Mouse (Mus musculus): ENCODE data around the gene Fmnl2. TPM values are rescaled to one million over a fixed set of nuclear protein-coding genes. Genes with fewer than 3 reads are reported as not detected.

Fmnl2 gene
- total and polyA plus RNA-seq, 2 experiments from 2014 or later: 9.1 to 41.8 TPM

DNA sequence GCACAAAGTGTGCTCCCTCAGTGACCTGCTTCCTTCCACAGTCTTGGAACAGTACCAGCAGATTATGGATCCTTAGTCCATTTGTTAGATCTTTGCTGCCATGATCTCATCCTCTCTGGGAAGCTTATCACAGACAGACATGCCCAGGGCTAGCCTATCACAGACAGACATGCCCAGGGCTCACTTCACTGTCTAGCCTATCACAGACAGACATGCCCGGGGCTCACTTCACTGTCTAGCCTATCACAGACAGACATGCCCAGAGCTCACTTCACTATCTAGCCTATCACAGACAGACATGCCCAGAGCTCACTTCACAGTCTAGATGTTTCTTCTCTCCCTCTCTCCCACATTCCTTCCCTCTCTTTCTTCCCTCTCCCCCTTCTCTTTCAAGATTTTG, 171.2 kb downstream of the Fmnl2 start:
- H3K4me3 ChIP-seq (ENCODE audit: low read depth, low read length): no peak overlapping the region
- no peaks in the 10 kb centered on the region for H3K9me3 ChIP-seq (ENCODE audit: low read length)
- H3K4me1 ChIP-seq (ENCODE audit: insufficient read depth): peaks cover 9% of the 10 kb centered on the region; the same call in 1 of the 2 replicates
- H3K27me3 ChIP-seq (ENCODE audit: insufficient read depth, low read length): no peaks in the 10 kb centered on the region
- no peak for TF ChIP-seq CTCF (IDR thresholded peaks at IDR 0.05; ENCODE audit: low read depth)
- no peak overlapping the region for H3K27ac ChIP-seq (ENCODE audit: low read depth, low read length)
- no peak overlapping the region for H3K9ac ChIP-seq
- ATAC-seq: no peak
- no peaks in the 10 kb centered on the region for H3K36me3 ChIP-seq (ENCODE audit: insufficient read depth)
- DNase-seq: no peak
- no peak overlapping the region for H3K4me2 ChIP-seq (ENCODE audit: low read depth)
- 92% methylated on average over 1 of the region's 1 CpGs for WGBS

DNA sequence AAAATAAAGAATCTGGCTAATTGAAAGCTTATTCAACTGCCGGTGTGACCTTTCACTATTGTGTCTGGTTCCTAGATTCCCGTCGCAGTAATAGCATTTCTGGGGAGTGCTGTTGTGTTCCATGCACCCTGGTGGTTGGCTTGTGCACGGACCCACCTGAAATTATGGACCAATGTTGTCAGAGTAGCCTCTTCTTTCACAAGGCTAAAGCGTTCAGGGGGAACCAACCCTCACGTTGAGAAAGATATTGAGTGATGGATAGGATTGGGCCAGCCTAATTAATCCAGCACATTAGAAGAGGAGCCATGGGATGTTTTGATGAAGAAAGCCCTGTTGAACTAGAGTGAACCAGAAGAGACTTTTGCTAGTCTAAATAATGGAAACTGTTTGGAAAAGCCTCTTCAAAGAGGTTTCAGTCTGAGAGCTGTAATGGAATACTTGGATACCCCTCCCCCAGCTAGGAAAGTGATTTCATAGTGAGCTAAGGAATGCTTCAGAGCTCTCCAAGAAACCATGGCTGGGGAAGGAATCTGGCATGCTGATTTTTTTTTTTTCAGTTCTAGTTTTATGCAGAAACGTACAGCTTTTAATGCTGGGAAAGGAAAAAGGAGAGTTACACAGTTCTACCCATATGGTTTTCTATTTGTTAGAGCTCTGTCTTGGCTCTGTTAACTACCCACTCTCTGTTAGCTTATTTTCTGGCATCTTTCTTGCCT, 172.2 kb downstream of the Fmnl2 start:
- WGBS: 24% methylated on average over 7 of the region's 7 CpGs
- Histone ChIP-seq H3K9me3 (ENCODE audit: low read length) (no peaks in the 10 kb centered on the region), H3K4me3 (ENCODE audit: low read depth, low read length) (no peak overlapping the region), H3K4me2 (ENCODE audit: low read depth) (no peak overlapping the region), H3K4me1 (ENCODE audit: insufficient read depth) (peaks cover 9% of the 10 kb centered on the region; the same call in 1 of the 2 replicates), H3K9ac (no peak overlapping the region), H3K27me3 (ENCODE audit: insufficient read depth, low read length) (no peaks in the 10 kb centered on the region), H3K27ac (ENCODE audit: low read depth, low read length) (0 out of 2 replicates have a peak overlapping the region, but pooled peaks have one; percentile 5), H3K36me3 (ENCODE audit: insufficient read depth) (no peaks in the 10 kb centered on the region)
- DNase-seq (peak; percentile 58), ATAC-seq (peak; percentile 79)
- TF ChIP-seq CTCF (IDR thresholded peaks at IDR 0.05; ENCODE audit: low read depth): no peak

DNA sequence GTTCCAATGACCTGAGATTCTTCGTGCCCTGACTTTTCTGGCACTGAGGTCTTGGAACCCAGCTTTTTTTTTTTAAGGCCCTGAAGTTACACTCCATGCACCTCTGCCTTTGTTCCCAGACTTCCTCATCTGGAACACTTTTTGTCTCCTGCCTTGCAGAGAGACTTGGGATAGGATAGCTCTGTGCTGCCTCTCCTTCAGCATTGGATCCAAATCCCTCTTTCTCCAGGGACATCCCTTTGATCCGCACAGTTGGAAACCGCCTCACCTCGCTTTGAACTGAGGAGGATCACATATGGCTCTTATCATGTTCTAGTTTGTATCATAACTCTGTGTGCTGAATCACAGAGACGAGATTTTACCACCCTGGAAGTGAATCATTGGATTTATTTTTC, 172.8 kb downstream of the Fmnl2 start:
- DNase-seq (no peak), ATAC-seq (peak; percentile 46)
- 0 out of 2 replicates have a peak overlapping the region, but pooled peaks have one; percentile 5 for H3K27ac ChIP-seq (ENCODE audit: low read depth, low read length)
- H3K4me2 ChIP-seq (ENCODE audit: low read depth): no peak overlapping the region
- no peak for TF ChIP-seq CTCF (IDR thresholded peaks at IDR 0.05; ENCODE audit: low read depth)
- H3K9me3 ChIP-seq (ENCODE audit: low read length): no peaks in the 10 kb centered on the region
- H3K4me1 ChIP-seq (ENCODE audit: insufficient read depth): peaks cover 9% of the 10 kb centered on the region; the same call in 1 of the 2 replicates
- no peaks in the 10 kb centered on the region for H3K27me3 ChIP-seq (ENCODE audit: insufficient read depth, low read length)
- H3K4me3 ChIP-seq (ENCODE audit: low read depth, low read length): no peak overlapping the region
- 55% methylated on average over 5 of the region's 5 CpGs for WGBS
- H3K9ac ChIP-seq: no peak overlapping the region
- H3K36me3 ChIP-seq (ENCODE audit: insufficient read depth): no peaks in the 10 kb centered on the region

DNA sequence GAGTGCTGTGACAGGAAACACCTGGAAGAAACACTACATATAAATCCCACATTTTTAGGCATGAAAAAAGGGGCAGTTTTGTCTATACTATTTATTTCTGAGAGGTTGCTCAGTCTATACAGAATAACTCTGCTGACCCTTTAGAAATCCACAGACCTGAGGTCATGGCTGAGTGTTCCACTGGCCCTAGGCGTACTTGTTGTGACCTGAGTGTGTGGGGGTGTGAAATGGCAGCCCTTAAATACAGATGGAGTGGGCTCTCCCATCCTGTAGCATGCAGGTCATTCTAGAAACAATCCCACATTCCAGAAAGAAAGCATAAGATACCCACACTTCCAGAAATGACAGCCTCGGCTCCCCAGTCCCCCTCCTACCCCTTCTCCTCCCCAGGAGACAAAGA, 180.6 kb downstream of the Fmnl2 start:
- WGBS: 33% methylated on average over 2 of the region's 2 CpGs
- H3K4me2 ChIP-seq (ENCODE audit: low read depth): no peak overlapping the region
- ATAC-seq (0 out of 2 replicates have a peak, but pooled peaks have one; percentile 8), DNase-seq (no peak)
- H3K4me1 ChIP-seq (ENCODE audit: insufficient read depth): no peaks in the 10 kb centered on the region
- 0 out of 2 replicates have a peak overlapping the region, but pooled peaks have one; percentile 3 for H3K9ac ChIP-seq
- H3K27ac ChIP-seq (ENCODE audit: low read depth, low read length): no peak overlapping the region
- H3K27me3 ChIP-seq (ENCODE audit: insufficient read depth, low read length): no peaks in the 10 kb centered on the region
- peaks cover 7% of the 10 kb centered on the region; the same call in 1 of the 2 replicates for H3K36me3 ChIP-seq (ENCODE audit: insufficient read depth)
- TF ChIP-seq CTCF (IDR thresholded peaks at IDR 0.05; ENCODE audit: low read depth): no peak
- H3K9me3 ChIP-seq (ENCODE audit: low read length): no peaks in the 10 kb centered on the region
- H3K4me3 ChIP-seq (ENCODE audit: low read depth, low read length): no peak overlapping the region

DNA sequence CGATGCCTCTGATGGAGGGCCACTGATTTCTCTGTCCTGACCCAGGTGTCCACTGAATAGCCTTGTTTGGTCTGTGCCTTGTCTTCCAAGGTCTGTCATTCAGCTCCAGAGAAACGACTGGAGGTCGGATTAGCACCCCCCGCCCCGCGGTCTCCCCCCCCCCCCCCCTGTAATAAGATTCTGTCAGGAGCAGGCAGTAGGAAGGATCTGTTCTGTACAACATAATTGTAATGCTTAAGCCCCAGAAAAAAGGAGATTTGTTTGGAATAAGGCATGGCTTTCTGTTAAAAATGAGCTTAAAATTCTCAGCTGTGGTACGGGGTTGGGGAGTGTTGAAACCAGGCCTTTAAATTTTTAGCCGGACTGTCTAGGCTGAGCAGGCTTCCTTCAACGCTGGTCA, 181.1 kb downstream of the Fmnl2 start:
- peak; percentile 45 for ATAC-seq

GRCm38 (mm10) chr2:53047031-53047430, 189.4 kb downstream of the Fmnl2 start:
- Histone ChIP-seq H3K36me3 (ENCODE audit: insufficient read depth) (peaks cover 14% of the 10 kb centered on the region; the same call in 1 of the 2 replicates), H3K4me1 (ENCODE audit: insufficient read depth) (peaks cover 9% of the 10 kb centered on the region; the same call in 1 of the 2 replicates), H3K4me3 (ENCODE audit: low read depth, low read length) (no peak overlapping the region), H3K9me3 (ENCODE audit: low read length) (no peaks in the 10 kb centered on the region), H3K4me2 (ENCODE audit: low read depth) (no peak overlapping the region), H3K9ac (no peak overlapping the region), H3K27me3 (ENCODE audit: insufficient read depth, low read length) (no peaks in the 10 kb centered on the region), H3K27ac (ENCODE audit: low read depth, low read length) (no peak overlapping the region)
- DNase-seq: no peak
- TF ChIP-seq CTCF (IDR thresholded peaks at IDR 0.05; ENCODE audit: low read depth): no peak
- 72% methylated on average over 6 of the region's 6 CpGs for WGBS
- no peak for ATAC-seq

More for the DNA sequence above, 181.1 kb downstream of the Fmnl2 start:
- Histone ChIP-seq H3K4me1 (ENCODE audit: insufficient read depth) (no peaks in the 10 kb centered on the region), H3K4me3 (ENCODE audit: low read depth, low read length) (no peak overlapping the region), H3K9ac (no peak overlapping the region), H3K9me3 (ENCODE audit: low read length) (no peaks in the 10 kb centered on the region), H3K27me3 (ENCODE audit: insufficient read depth, low read length) (no peaks in the 10 kb centered on the region), H3K27ac (ENCODE audit: low read depth, low read length) (no peak overlapping the region), H3K4me2 (ENCODE audit: low read depth) (no peak overlapping the region), H3K36me3 (ENCODE audit: insufficient read depth) (peaks cover 7% of the 10 kb centered on the region; the same call in 1 of the 2 replicates)
- no peak for DNase-seq
- no peak for TF ChIP-seq CTCF (IDR thresholded peaks at IDR 0.05; ENCODE audit: low read depth)
- 10% methylated on average over 9 of the region's 9 CpGs for WGBS

GRCm38 (mm10) chr2:53047749-53048387, 190.2 kb downstream of the Fmnl2 start:
- DNase-seq (peak; percentile 34), ATAC-seq (peak; percentile 66)
- H3K27ac ChIP-seq (ENCODE audit: low read depth, low read length): no peak overlapping the region
- H3K27me3 ChIP-seq (ENCODE audit: insufficient read depth, low read length): no peaks in the 10 kb centered on the region
- no peak overlapping the region for H3K4me2 ChIP-seq (ENCODE audit: low read depth)
- H3K4me1 ChIP-seq (ENCODE audit: insufficient read depth): peaks cover 9% of the 10 kb centered on the region; the same call in 1 of the 2 replicates
- no peaks in the 10 kb centered on the region for H3K9me3 ChIP-seq (ENCODE audit: low read length)
- no peak for TF ChIP-seq CTCF (IDR thresholded peaks at IDR 0.05; ENCODE audit: low read depth)
- H3K9ac ChIP-seq: no peak overlapping the region
- WGBS: 88% methylated on average over 1 of the region's 1 CpGs
- H3K4me3 ChIP-seq (ENCODE audit: low read depth, low read length): no peak overlapping the region
- H3K36me3 ChIP-seq (ENCODE audit: insufficient read depth): peaks cover 9% of the 10 kb centered on the region; the same call in 1 of the 2 replicates
